Mouse (Mus musculus): ENCODE results near the gene Psmd14. TPM values are rescaled to one million over a fixed set of nuclear protein-coding genes. Genes with fewer than 3 reads are reported as not detected.

Psmd14 gene
- total RNA-seq, 2 experiments from 2014 or later: 102 to 108 TPM

DNA sequence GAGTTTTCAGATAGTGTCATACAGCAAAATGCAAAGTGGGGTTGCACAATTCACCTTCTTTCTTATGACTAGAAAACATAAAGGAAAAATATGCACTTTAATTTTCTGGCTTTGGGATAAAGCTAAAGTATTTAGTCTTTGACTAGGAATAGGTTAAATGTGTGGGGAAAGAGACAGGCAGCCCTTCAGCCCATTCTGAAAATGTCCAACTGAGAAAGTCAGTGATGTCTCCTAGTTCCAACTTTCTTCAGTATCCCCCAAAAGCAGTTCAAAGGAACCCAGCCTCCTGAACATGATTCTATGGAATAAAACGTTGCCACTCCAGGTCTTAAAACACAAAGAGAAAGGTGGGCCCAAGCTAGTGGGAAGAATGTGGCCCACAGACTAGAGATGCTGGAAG is 97.9 kb downstream of the Psmd14 start:
- intact Hi-C loops (cut with DNase I): loop anchor here (5.0 kb wide), 1 partner anchor 97 kb away; the partner anchor contains the start of gene Psmd14
- no peak for DNase-seq (ENCODE audit: low spot score in 2 of 2)

GRCm38 (mm10) chr2:61810751-61811150 is 99.3 kb downstream of the Psmd14 start:
- intact Hi-C loops (cut with DNase I): loop anchor here (10.0 kb wide), 1 partner anchor 474 kb away; no protein-coding TSS in a partner anchor

DNA sequence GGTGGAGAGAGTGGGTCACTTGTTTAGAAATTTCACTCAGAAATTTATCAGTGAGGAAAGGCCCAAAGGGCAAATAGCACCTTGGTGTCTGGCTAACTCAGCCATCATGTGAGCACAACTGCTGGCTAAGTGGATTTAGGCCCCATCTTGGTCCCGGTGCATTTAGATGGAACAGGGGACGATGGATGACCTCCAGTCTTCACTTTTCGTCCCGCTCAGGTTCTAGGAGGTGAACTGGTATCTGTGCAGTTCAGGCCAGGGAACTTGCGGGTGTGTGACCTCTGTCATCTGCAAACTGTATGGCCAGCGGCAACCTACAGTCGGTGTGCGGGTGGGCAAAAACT is 99.6 kb downstream of the Psmd14 start:
- DNase-seq (ENCODE audit: low spot score in 2 of 2): no peak
- intact Hi-C loops (cut with DNase I): loop anchor here (10.0 kb wide), 1 partner anchor 474 kb away; no protein-coding TSS in a partner anchor

More at GRCm38 (mm10) chr2:61810751-61811150, 99.3 kb downstream of the Psmd14 start:
- no peak for DNase-seq (ENCODE audit: low spot score in 2 of 2)

- intact Hi-C loops (cut with DNase I): loop anchor here (2.0 to 10.0 kb wide), 2 partner anchors 155 to 473 kb away; no protein-coding TSS in a partner anchor
- no peak for DNase-seq (ENCODE audit: low spot score in 2 of 2)
These were observed 100.3 kb downstream of the Psmd14 start for GRCm38 (mm10) chr2:61811507-61812421.

GRCm38 (mm10) chr2:61812536-61812935 is 101.0 kb downstream of the Psmd14 start:
- DNase-seq (ENCODE audit: low spot score in 2 of 2): no peak
- intact Hi-C loops (cut with DNase I): loop anchor here (2.0 to 10.0 kb wide), 2 partner anchors 156 to 472 kb away; no protein-coding TSS in a partner anchor

- intact Hi-C loops (cut with DNase I): loop anchor here (2.0 to 10.0 kb wide), 2 partner anchors 156 to 472 kb away; no protein-coding TSS in a partner anchor
- no peak for DNase-seq (ENCODE audit: low spot score in 2 of 2)
These were observed 101.6 kb downstream of the Psmd14 start for GRCm38 (mm10) chr2:61813106-61813505.

GRCm38 (mm10) chr2:61813521-61813920 is 102.0 kb downstream of the Psmd14 start:
- no peak for DNase-seq (ENCODE audit: low spot score in 2 of 2)
- intact Hi-C loops (cut with DNase I): loop anchor here (2.0 to 10.0 kb wide), 2 partner anchors 157 to 471 kb away; no protein-coding TSS in a partner anchor

DNA sequence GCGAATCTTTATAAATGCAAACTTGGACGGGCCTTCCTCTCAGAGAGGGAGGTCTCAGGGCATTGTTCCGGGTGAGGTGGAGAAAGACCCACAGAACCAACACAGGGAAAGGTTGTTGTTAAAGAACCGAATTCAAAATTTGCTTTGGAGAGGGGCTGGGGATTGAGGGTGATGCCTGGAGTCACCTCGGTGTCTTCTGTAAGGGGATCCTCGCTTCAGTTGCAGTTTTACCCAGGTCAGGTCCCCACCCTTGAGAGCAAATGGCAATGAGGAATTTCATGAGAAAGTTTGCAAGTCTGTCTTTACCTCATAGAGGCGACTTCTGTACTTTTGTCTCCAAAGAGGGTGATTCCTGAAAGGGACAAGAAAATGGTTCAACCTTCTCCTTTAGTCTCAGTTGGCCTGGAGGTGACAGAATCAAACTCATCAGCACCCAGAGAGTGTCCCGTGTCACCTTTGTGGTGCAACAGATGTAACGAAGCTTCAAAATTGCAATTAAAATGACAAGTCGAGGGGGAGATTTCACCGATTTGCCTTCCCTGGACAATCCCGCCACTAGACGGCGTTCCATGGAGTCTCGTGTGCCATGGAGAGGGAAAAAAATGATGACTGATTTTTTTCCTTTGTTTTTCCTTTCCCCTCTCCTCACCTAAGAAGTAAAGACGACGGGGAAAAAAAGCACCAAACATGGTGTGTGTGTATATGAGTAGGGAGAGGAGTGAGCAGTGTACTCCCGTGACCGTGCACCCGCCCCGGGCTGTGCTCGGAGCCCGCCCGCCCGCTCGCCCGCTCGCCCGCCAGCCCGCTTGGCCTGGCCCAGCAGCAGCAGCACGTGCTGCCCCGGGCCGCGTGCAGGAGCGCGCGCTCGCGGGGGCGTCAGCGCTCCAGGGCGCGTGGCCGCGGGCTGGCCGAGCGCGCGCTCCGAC is 103.3 kb downstream of the Psmd14 start:
- intact Hi-C loops (cut with DNase I): loop anchor here (2.0 to 10.0 kb wide), 3 partner anchors 152 to 812 kb away; no protein-coding TSS in a partner anchor

DNA sequence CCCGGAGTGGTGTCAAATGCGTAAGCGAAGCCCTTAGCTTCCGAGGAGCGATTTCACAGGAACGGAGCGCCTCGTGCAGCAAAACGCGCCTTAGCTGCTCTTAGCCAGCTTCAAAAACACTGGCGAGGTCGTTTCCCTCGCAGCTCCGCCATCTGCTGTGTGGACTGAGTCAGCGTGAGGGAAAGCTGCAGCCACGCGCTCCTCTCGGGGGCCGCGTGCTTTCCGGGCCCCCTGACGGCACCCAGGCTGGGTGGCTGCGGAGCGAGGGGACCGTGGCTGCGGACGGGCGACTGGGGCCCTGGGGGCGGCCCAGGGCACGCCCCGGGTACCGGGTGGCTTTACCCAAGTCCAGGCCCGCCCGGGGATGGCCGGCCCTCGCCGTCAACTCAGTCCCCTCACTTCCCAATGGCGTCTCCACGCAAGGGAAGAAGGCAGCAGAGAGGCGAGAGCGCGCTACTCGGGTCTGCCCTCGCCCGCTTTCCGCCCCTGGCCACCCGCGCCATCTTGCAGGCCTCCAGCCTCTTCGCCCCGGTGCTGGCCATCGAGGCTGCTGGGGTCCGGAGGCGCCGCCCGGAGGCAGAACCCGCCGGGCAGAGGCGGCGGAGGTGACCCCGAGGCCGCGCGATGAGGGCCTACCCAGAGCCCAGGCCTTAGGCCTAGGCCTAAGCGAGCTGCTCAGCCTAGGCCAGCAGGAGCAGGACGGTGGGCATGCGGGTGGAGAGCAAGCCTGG is 104.3 kb downstream of the Psmd14 start:
- intact Hi-C loops (cut with DNase I): loop anchor here (2.0 to 10.0 kb wide), 3 partner anchors 152 to 811 kb away; no protein-coding TSS in a partner anchor
- peak; percentile 65 to 68 for DNase-seq (ENCODE audit: low spot score in 2 of 2)

More for the DNA sequence above, 103.3 kb downstream of the Psmd14 start:
- DNase-seq (ENCODE audit: low spot score in 2 of 2): peak in 1 of 2 experiments; percentile 48

GRCm38 (mm10) chr2:61818197-61818596 is 106.7 kb downstream of the Psmd14 start:
- intact Hi-C loops (cut with DNase I): loop anchor here (5.0 to 10.0 kb wide), 2 partner anchors 149 to 467 kb away; no protein-coding TSS in a partner anchor
- DNase-seq (ENCODE audit: low spot score in 2 of 2): no peak

GRCm38 (mm10) chr2:61820203-61820602 is 108.7 kb downstream of the Psmd14 start:
- DNase-seq (ENCODE audit: low spot score in 2 of 2): no peak
- intact Hi-C loops (cut with DNase I): no loop called here

- DNase-seq (ENCODE audit: low spot score in 2 of 2): no peak
- intact Hi-C loops (cut with DNase I): no loop called here
These were observed 112.1 kb downstream of the Psmd14 start for GRCm38 (mm10) chr2:61823426-61824140.

GRCm38 (mm10) chr2:61837243-61837806 is 125.8 kb downstream of the Psmd14 start:
- intact Hi-C loops (cut with DNase I): no loop called here

More at GRCm38 (mm10) chr2:61837243-61837806, 125.8 kb downstream of the Psmd14 start:
- DNase-seq (ENCODE audit: low spot score in 2 of 2): no peak

Small RNA genes lying within 50 kb of the gene (microRNA-seq; reads per million reads assigned to microRNA genes)
- 0 reads per million in 2 experiments for gene Gm22403

Other genes starting within 250 kb of the Psmd14 start
- 10 to 100 TPM; 26.3 to 27.1 TPM for gene Tank, start 133.1 kb upstream of the Psmd14 start, total RNA-seq (2021)
- gene Tbr1, start 91.2 kb downstream of the Psmd14 start, total RNA-seq (2021): 100 to 1,000 TPM; 110 to 113 TPM